Mouse (Mus musculus) erythroblast, adult 5-6 weeks (primary cell): Measurements from ENCODE around the gene Cdh22. TPM values are rescaled to one million over a fixed set of nuclear protein-coding genes. Genes with fewer than 3 reads are reported as not detected.

ENCODE experiments used
- ATAC-seq: replicated peaks from 2 replicates; pipeline ENCODE4 v1.8.0; 2016; ENCODE audit warnings: moderate number of reproducible peaks, mild to moderate bottlenecking, moderate TSS enrichment, inconsistent platforms; ENCODE audit not compliant: poor library complexity, low FRiP score, severe bottlenecking
- total RNA-seq, 2 experiments: library from RNA; stranded (forward) in 1 of 2; stranded (reverse) in 1 of 2; fragments of 150-400 nt in 1 of 2; fragments of 200-764, 138-1000 nt in 1 of 2; gene quantifications; 2 replicates each; pipeline versions ENCODE4 v1.2.3 to v1.2.4; 2015 to 2017; ENCODE audit warnings: low replicate concordance in 2 of 2

The Cdh22 gene
- total RNA-seq (2015; ENCODE audit: low replicate concordance), result not detected in 2 replicates
- not detected in 2 replicates for total RNA-seq (2017; ENCODE audit: low replicate concordance)

DNA sequence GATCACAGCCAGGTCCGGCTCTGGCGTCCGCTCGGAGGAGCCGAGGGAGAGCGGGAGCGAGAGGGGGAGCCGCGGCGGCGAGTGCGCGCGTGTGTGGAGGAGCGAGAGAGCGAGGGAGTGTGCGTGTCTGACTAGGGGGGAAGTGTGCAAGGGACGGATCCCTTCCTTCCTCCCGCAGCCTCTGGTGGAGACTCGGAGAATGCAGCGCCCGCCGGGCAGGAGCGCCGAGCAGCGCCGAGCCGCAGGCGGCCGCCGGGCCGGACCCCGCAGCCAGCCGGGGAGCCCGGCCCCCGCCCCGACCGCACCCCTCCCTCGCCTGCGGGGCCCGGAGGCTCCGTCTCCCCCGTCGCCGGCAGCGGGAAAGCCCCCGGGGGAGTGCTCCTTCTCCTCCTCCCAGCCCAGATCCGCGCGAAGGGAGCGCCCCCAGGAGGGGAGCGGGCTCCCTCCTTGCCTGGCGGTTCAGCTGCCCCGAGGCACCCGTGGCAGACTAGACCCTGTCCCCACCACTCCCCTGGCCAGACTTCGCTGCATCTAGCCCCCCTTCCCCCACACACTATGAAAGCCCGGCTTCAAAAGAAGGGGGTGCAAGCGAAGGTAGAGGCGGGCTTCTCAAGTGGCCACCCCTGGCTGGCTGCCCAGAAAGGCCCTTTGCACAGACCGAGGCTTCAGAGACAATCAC is at the start of gene Cdh22:
TSS of gene Cdh22 (minus strand) at position 241 of the 679 bp plus-strand sequence.
- no peak for ATAC-seq

DNA sequence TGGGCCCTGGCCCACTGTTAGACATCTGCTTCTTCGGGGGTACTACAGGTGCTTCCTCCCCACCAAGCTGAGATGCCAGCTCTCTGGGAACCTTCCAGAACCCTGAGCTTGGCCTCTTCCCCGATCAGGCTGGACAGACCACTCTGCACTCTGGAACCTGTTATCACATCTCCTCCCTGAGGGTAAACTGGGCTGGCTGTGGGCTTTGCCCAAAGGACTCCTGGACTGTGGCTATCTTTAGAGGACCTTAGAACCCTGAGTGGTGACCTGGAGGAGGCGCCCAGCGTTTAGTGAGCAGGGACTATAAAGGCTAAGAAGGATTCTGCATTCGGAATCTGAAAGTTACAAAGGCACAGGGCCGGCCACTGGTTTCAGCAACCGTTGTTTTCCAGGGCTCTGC is 49.7 kb upstream of the Cdh22 start:
- ATAC-seq, result no peak

DNA sequence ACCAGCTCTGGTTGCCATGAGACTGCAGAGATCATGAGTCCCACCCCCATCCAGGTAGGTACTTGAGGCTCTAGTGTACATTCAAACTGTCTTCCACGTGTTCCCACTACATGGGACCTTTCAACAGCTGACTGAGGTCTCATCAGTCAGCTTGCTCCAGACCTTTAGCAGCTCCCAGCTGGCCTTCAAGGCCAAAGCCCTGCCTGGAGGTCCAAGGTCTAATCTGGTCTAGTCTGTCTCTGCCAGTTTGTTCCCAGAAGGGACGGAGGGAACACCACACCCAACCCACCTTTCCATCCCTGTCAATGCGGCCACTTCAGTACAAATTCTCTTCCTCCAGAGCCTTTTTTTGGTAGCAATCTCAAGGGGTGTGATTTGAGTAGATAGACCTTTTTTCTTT is 49.0 kb upstream of the Cdh22 start:
- ATAC-seq, result no peak

DNA sequence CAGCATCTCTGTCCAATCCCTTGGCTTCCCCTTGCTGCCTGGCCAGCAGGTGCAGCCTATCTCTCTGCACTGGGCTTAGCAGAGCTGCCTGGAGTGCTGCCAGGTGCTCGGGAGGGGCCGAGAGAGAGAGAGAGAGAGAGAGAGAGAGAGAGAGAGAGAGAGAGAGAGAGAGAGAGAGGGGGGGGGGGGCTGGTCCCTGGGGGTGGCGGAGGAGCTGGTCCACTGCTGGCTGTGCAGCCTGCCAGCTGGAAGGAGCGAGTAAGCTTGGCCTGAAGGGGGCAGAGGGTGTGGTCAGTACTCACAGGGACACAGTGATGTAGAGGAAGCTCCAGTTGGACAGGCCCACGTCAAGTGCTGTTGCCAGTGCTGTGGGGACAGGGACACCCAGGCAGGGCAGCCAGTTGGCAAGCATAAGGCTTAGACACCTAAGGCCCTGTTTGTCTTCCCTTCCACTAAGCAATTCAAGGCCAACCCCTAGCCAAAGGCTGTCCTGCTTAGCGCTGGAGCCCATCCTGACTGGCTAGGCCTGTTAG is 47.2 kb upstream of the Cdh22 start:
- ATAC-seq, result no peak

DNA sequence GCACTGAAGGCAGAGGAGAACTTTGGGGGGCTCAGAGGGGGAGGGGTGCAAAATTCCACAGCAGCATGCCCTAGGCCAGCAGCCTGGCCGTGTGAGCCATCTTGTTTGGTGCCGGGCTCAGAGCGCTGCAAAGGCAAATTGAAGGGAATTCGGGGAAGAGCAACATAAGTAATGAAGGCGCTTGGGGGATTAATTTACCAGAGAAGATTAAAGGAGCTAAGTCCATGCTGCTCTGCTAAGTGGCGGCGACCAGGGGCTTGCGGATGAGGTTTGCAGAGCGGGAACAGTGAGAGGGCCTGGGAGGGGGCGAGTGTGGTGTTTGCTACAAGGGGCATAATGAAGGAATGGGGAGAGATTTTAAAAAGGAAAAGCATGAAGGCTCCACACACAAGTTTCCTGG is 44.7 kb upstream of the Cdh22 start:
- ATAC-seq, result no peak

DNA sequence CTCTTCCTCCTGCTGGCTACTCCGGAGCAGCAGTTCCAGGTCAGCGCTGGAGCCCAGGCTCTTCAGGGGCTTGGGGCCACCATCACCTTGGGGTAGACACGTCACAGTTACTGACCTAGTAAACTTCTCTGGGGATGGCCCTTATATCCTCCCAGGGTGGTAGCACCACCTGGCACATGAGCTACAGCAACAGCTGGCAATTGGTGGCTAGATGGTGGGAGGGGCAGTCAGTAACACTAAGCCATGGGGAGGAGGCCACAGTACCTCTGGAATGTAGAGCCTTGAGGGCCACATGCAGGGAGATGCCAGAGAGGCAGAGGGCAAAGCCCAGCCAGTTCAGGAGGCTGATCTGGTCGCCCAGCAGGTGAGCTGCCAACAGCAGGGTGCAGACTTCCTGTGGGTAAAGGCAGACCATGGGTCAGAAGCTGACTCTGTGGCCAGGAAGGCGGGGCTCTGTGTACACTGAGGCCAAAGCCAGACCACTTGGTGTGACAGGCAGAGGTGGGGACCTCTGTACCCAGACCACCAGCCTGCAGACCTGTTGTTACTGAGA is 42.6 kb upstream of the Cdh22 start:
- ATAC-seq, result no peak

DNA sequence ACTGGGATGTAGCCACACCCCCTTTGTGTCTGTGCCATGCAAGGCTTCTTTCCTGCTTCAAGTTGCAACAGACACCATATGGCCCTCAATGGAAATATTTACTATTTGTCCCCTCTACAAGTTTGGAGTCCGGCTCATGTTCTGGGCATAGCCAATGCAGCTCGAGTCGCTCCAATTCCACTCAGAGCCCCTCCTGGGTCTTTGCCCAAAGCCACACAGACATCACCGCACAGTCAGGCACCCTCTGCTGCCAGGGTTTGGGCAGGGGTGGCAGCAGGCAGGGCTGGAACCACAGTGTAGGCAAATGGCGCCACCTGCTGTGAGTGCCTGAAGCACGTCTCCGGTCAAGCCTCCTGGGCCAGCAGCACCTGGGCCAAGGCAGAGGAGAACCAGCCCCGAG is 41.2 kb upstream of the Cdh22 start:
- no peak for ATAC-seq

DNA sequence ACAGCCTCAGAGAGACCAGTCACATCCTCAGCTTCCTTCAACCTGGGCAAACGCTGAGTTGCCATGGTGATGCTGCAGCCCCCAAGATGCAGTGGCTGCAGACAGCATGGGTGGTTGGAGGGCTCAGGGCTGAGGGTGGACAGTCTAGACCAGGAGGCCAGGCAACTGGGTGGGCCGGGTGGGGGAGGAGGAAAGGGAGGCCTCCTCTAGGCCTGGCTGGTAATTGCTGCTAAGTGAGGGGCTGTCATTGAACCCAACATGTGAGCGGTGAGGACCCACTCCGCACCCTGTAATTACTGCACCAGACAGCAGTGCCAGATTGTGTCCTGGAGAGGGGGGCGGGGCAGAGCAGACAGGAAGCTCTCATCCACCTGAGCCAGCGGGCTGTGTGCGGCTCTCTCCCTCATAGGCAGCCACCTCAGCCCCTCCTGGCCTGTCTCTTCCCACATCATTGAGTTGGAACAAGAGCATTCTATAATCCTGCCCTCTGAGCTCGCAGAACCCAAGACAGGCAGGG is 40.5 kb upstream of the Cdh22 start:
- ATAC-seq, result no peak

DNA sequence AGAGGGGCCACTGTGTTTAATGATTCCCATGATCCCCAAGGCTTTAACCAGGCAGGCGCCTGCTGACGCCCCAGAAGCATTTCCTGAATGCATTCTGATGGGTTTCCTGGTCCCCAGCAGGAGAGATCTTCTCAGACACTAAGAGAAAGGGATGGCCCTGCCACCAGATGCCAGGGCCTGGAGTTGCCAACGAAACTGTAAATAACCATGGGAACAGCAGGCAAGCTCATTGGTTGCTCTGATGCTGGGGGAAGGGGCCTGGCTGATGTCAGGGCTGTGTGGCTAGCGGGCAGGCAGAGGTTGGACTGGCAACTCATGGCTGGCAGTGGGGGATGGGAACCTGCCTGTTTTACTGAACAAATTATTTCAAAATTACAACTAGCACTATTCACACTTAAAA is 38.9 kb upstream of the Cdh22 start:
- ATAC-seq, result no peak

DNA sequence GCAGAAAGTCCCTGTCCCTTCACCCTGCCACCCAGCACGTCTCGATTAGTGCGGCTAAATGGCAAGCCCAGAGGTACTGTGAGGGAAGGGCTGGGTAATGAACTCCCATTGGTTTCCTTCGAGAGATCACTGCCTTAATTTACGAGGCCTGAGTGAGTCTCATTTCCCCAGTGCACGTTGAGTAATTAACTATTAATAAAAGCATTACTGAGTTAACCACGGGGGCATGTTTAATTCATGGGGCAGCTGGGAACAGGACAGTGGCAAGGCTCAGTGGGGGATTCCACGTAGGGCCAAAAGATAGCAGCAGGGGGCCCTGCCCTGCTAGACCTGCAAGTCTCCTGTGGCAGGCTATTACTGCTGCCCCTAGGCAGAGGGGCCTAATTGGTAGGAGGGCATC is 36.7 kb upstream of the Cdh22 start:
- ATAC-seq, result no peak

DNA sequence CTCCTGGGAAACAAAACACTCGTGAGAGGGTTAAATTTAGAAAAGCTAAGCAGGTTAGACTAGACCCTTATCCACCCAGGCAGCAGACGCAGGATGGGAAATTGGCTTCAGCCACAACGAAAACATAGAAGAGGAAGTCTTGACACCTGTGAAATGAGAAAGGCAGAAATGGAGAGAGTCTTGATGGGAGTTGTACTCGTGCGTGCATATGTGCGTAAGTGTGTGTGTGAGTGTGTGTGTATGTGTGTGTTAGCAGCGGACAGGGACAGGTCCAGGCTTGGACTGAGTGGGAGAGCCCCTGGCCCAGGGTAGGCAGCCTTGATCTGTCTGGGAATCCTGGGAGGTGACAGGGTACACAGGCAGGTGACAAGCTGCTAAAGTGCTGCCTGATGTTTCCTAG is 36.2 kb upstream of the Cdh22 start:
- ATAC-seq, result no peak

DNA sequence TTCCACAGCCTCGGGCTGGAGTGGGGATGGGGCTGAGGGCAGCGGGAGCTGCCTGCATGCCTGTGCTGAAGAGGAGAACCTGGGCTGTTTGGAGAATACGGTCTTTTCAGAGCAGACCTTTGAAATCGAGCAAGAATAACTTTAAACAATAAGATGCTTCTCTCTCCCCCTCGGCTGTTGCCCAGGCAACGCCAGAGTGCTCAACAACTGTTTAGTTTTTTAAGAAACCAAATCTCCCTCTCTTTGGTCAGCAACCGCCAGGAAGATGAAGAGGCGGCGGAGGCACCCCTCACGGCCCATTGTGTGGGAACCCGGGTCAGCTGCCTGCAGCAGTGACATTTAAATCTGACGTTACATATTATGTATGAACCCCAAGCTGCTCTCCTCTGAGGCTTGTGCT is 32.1 kb upstream of the Cdh22 start:
- no peak for ATAC-seq

DNA sequence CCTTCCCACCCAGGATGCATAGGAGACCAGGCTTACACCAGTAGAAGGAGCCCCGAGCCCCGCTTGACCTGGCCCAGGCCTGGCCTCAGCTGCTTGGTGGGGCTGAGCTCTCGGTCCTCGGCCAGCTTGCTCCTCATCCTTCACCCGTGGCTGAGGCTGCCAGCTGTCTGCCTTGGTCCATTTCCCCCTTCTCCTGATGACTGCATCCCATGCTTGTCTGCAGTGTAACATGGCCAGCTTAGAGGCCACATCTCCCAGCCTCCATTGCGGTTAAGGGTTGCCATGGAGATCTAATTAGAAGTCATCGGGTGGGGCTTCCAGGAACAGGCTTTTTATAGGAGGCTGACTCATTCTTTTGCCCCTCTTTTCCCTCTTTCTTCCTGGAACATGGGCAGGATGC is 29.2 kb upstream of the Cdh22 start:
- no peak for ATAC-seq

DNA sequence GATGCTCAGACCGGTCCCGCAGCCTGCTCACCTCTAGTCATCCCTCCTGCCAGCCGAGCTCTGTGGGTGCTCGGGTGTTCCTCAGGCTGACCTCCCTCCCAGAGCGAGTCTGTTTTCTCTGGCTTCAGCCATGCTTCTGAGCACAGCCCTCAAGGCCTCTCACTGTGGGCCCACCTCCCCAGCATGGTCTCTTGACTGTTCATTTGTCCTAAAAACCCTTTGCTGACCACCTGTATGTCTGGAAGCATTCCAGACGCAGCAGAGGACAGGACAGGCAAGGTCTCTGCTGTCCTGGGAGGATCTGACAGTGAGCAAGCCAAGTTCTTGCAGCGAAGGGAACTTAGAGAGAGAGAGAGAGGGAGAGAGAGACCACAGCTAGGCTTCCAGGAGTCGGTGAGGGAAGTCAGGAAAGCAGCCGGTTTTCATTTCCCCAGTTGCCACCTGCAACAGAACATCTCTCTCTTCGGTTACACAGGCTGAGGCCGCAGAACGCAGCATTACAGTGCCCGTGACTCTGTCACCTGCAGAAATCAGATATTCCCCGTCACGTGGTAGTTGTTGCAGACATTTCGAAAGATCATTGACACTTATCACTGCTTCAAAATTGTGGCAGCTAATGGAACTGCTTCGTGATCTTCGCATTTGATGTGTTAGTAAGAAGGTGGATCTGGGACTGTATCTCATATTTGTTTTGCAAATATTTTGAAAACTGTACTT is 27.8 kb upstream of the Cdh22 start:
- ATAC-seq, result no peak

DNA sequence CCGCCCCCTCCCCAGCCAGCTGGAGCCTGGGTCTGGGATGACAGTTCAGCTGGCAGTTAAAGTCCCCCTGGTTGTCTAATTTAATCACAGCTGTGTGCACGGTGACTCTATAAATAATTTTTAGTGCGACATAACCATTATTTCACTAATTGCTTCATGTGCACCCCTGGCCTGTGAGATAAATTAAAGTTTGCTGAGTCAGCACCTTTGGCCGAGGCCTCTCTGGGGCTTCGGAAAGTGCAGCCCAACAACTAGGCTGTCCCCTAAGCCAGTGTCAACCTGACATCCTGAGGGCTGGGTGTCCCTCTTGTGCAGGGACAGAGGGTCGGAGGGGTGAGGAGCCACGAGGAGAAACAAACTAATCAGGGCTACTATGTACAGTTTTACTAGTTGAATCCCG is 25.2 kb upstream of the Cdh22 start:
- no peak for ATAC-seq

DNA sequence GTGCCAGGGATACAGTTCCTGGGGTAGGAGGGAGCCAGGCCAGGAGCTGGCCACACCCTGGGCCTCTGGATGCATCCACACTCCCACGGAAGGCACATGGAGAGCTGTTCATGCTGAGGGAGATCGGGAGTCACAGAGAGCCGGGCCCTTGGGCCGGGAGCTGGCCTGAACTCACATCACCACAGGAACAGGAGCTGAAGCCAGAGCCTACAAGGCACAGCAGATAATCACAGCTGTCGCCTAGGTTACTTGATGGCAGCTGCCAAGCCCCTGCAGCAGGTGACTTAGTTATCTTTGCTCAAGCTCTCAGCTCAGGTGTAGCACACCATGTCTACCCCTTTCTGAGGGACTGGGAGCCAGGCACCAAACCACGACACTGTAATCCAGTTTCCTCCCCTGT is 23.7 kb upstream of the Cdh22 start:
- no peak for ATAC-seq

DNA sequence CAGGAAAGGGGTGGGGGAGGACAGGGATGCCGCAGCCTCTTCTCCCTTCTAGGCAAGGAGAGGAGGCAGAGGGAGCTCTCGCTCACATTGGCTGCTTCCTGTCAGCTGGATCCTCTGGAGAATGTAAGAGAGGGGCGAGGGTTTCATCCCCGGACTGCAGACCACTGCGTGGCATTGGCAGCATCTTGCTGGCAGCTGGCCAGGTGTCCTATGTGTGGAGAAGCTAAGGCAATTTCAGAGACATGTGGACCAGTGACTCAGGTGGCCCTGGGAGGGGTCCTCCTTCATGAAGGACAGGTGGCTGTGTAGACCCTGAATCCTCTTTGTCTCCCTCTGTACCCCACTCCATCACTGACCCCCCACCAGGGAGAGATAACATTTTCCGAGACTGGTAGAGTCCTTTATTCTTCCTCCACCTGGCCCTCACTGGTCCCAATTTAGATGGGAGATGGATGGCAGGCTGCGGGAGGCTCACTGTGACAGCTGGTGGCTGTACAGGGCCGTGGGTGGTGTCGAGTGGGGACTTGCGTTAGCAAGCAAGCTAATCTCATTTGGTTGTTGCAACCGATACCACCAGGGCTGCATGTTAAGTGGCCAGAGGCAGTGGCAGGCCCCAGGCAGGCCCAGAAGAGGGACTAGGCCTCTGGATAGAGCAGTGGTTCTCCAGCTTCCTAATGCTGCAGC is 22.6 kb upstream of the Cdh22 start:
- no peak for ATAC-seq

DNA sequence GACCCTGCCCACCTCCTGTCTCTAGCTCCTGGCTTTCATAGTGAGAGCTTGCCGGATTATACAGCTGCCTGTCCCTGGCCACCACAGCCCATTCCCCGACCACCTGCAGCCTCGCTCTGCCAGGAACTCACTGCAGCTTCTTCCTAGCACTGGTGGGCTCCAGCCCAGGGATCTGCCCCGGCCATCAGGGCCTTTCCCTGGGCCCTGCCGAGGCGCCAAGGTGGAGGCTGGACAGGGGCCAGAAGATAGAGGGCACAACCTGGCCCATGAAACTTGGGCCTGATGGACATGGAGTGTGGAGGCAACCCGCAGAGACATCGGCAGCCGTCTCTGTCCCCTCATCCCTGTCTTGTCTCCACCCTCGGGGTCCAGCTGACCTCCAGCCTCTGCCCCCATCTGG is 21.6 kb upstream of the Cdh22 start:
- ATAC-seq, result no peak

DNA sequence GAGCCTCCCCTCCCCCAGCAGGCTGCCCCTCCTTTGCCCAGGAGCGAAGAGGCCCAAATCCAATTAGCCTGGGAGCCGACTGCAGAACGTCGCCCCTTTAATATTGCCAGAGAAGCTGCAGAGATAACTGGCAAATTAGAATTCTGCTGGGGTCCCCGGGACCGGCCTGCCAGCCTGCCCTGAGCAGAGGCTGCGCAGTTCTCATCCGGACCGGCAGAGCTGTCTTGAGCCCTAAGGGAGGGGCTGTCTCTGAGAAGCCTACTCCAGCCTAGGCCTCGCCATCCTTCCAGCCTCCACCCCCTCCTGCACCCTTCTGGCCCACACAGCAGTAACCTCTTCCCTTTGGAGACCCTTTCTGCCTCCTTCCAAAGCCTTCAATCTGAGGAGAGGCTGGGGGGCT is 19.2 kb upstream of the Cdh22 start:
- no peak for ATAC-seq

DNA sequence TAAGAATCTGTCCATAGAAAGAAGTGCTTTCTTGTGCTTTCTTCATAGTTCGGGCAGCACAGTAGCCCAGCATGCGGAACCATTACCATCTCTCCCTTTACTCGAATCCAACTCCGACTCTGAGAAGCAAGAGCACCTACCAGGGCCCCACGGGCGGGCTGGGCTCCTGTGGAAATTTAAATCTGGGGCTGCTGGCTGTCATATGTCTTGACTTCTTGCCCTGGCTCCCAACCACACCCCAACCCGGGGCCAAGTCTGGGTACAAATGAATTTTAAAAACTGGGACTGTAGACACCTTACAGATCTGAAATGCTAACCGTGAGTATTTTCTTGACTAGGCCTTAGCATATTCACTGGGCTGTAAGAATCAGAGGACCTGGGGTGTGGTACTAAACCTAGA is 18.6 kb upstream of the Cdh22 start:
- no peak for ATAC-seq
